Mouse (Mus musculus) brain, embryonic 14.5 days (tissue): ENCODE measurements around the gene Hdac4.

Experiments
- CTCF ChIP-seq: fragments of 200-500 bp; IDR thresholded peaks from 2 replicates; pipeline ENCODE4 v1.5.1; 2012; ENCODE audit warnings: inconsistent platforms, mild to moderate bottlenecking, moderate library complexity, borderline replicate concordance; ENCODE audit not compliant: insufficient read depth, insufficient read length; ENCODE audit errors: extremely low read depth
- POLR2A ChIP-seq: fragments of 200-500 bp; IDR thresholded peaks from 2 replicates; pipeline ENCODE4 v1.6.1; 2012; ENCODE audit warnings: mild to moderate bottlenecking, inconsistent platforms, borderline replicate concordance; ENCODE audit not compliant: poor library complexity, insufficient read depth, insufficient read length, severe bottlenecking; ENCODE audit errors: extremely low read depth

DNA sequence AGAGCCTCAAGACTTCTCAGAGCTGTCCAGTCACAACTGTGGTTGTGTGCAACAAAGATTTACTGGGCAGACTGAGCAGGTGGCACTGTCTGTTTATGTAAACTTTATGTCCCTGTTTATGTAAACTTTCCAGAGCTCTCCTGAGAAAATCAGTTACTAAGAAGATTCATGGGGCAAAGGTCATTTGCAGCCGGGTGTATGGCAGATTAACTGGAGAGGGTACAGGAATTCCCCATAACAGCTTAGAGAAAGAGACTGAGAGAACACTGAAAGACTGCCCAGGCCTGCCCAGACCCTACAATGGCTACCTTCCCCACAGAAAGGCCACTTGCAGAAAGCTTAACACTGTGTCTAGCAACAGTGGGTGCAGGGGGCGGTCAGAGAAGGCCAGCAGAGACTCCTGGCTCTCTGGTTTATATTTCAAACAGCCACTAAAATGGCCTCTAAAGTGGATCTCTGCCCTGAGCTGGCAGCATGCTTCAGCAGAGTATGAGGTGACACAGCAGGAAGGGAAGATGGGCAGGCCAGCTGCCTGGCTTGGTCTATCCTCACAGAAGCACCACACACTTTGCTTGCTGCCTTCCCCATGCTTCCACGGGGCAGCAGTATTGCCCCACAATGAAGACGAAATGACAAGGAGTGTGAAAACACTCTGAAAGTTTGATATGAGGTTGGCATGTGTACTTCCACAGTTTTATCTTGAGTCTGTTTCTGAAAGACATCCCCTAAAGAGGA, 179.4 kb downstream of the Hdac4 start:
- no peak for TF ChIP-seq POLR2A
- no peak for TF ChIP-seq CTCF
